Mouse (Mus musculus): ENCODE data around the gene Aqp12. TPM values are rescaled to one million over a fixed set of nuclear protein-coding genes. Genes with fewer than 3 reads are reported as not detected.

Gene Aqp12
- polyA plus RNA-seq (2012; rRNA removed): not detected in 2 replicates

DNA sequence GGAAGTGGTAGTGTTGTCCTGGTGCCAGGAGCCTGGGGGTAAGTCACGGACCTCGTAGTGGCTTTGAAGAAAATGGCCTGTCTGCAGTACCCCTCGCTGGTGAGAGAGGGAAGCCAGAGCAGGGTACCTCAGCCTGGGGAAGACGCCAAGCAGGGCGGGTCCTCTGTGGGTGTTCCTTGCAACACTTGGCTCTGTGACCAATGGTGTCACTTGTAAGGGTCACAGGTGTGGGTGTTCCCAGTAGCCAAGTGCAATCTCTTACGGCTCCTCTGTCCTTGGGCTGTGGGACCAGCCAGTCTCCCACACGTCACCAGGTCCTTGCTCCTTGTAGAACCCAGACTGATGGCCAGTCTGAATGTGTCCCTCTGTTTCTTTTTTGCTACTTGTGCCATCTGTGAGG, at the start of gene Aqp12:
Gene Aqp12 (plus strand): TSS at position 274 of the 400 bp plus-strand sequence.

Other genes starting within 250 kb of the Aqp12 start
- gene Gpc1, start 174.7 kb upstream of the Aqp12 start, polyA plus RNA-seq (2012; rRNA removed): 150 and 154 TPM in 2 replicates
- 0.20 and 0.30 TPM in 2 replicates for gene Ankmy1, start 103.4 kb upstream of the Aqp12 start, polyA plus RNA-seq (2012; rRNA removed)
- 16.0 and 16.2 TPM in 2 replicates for gene Dusp28, start 99.4 kb upstream of the Aqp12 start, polyA plus RNA-seq (2012; rRNA removed)
- 43.0 and 44.9 TPM in 2 replicates for gene Rnpepl1, start 95.6 kb upstream of the Aqp12 start, polyA plus RNA-seq (2012; rRNA removed)
- 59.9 and 64.3 TPM in 2 replicates for gene Capn10, start 72.0 kb upstream of the Aqp12 start, polyA plus RNA-seq (2012; rRNA removed)
- 0.26 and 0.31 TPM in 2 replicates for gene Gpr35, start 55.5 kb upstream of the Aqp12 start, polyA plus RNA-seq (2012; rRNA removed)
- 208 and 228 TPM in 2 replicates for gene Kif1a, start 95.6 kb downstream of the Aqp12 start, polyA plus RNA-seq (2012; rRNA removed)
- not detected in 2 replicates for gene Agxt, start 128.9 kb downstream of the Aqp12 start, polyA plus RNA-seq (2012; rRNA removed)
- gene 2310007B03Rik, start 154.6 kb downstream of the Aqp12 start, polyA plus RNA-seq (2012; rRNA removed): 0.09 and 0.31 TPM in 2 replicates
- 0.83 and 1.4 TPM in 2 replicates for gene Crocc2, start 162.4 kb downstream of the Aqp12 start, polyA plus RNA-seq (2012; rRNA removed)
- 6.6 and 9.9 TPM in 2 replicates for gene Sned1, start 229.5 kb downstream of the Aqp12 start, polyA plus RNA-seq (2012; rRNA removed)

Measured in central nervous system, embryonic 18 days (tissue).